Mouse (Mus musculus) cortical plate, adult 2 months (tissue): ENCODE results near the gene Dgkh.

Source experiments
- CTCF ChIP-seq: fragments of 200-500 bp; IDR thresholded peaks from 2 replicates; pipeline ENCODE4 v1.5.1; 2011; ENCODE audit warnings: mild to moderate bottlenecking, control low read depth, low read length; ENCODE audit not compliant: insufficient read depth; ENCODE audit errors: extremely low read depth
- POLR2A ChIP-seq: fragments of 200-500 bp; IDR thresholded peaks from 2 replicates; pipeline ENCODE4 v1.6.1; 2011; ENCODE audit warnings: mild to moderate bottlenecking, low read length, control low read depth; ENCODE audit not compliant: insufficient read depth; ENCODE audit errors: extremely low read depth

DNA sequence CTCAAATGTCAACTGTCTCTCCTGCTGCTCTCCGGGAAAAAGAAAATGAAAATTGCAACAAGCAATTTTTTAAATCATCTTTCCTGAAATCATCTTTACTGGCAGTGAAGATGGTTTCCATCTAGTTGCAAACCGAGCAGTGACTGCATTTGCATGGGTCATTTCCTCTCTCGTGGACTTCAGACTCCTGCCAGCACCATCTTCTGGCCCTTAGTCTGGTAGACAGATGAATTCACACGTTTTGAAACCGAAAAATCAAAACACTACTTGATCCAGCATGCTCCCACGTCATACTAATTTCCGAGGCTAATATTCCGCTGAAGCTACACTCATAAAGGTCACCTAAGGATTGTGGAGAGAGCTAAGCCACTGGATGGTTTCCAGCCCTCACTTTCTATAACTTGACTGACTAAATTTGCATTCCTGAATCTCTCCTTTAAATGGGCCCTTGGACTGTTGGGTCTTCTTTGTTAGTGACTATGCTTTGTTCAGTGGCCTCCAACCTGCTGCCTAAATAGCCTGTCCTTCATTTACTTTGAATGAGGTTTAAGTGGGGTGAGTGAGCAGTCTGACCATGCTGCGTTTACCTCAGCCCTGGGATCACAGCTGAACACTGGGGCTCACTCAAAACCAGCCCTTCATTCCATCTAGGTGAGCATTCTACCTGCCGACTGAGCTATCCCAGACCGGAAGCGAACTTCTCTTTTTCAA lies 945 bp upstream of the Dgkh start:
- TF ChIP-seq POLR2A (no peak), CTCF (no peak)
